Mouse (Mus musculus): Measurements from ENCODE around the gene Gnb1.

Gnb1 gene

GRCm38 (mm10) chr4:155481381-155482124, 9.6 kb upstream of the Gnb1 start:
- peaks cover 39% of the 10 kb centered on the region for H3K4me1 ChIP-seq (replicated peaks; ENCODE audit: low read depth, low read length)
- no peak for TF ChIP-seq NANOG (IDR thresholded peaks at IDR 0.05; ENCODE audit: borderline replicate concordance, low read length)
- TF ChIP-seq CTCF (conservative IDR thresholded peaks at IDR 0.05; ENCODE audit: low read length), result peak; percentile 93
- TF ChIP-seq POU5F1 (IDR thresholded peaks at IDR 0.05; ENCODE audit: borderline replicate concordance, low read length), result no peak

GRCm38 (mm10) chr4:155482125-155482480, 9.1 kb upstream of the Gnb1 start:
- TF ChIP-seq POU5F1 (IDR thresholded peaks at IDR 0.05; ENCODE audit: borderline replicate concordance, low read length), result no peak
- TF ChIP-seq NANOG (IDR thresholded peaks at IDR 0.05; ENCODE audit: borderline replicate concordance, low read length), result no peak
- TF ChIP-seq CTCF (conservative IDR thresholded peaks at IDR 0.05; ENCODE audit: low read length), result no peak
- H3K4me3 ChIP-seq (replicated peaks; ENCODE audit: low read length), result peak overlapping the region; percentile 63
- H3K36me3 ChIP-seq (ENCODE audit: insufficient read depth, low read length), result no peaks in the 10 kb centered on the region
- peaks cover 39% of the 10 kb centered on the region for H3K4me1 ChIP-seq (replicated peaks; ENCODE audit: low read depth, low read length)
- peaks cover 10% of the 10 kb centered on the region for H3K27me3 ChIP-seq (ENCODE audit: insufficient read depth, low read length)
- no peaks in the 10 kb centered on the region for H3K9me3 ChIP-seq (ENCODE audit: low read length)

More at GRCm38 (mm10) chr4:155481381-155482124, 9.6 kb upstream of the Gnb1 start:
- Histone ChIP-seq H3K9me3 (ENCODE audit: low read length) (no peaks in the 10 kb centered on the region), H3K27me3 (ENCODE audit: insufficient read depth, low read length) (peaks cover 10% of the 10 kb centered on the region), H3K4me3 (replicated peaks; ENCODE audit: low read length) (peak overlapping the region; percentile 63), H3K36me3 (ENCODE audit: insufficient read depth, low read length) (no peaks in the 10 kb centered on the region)

DNA sequence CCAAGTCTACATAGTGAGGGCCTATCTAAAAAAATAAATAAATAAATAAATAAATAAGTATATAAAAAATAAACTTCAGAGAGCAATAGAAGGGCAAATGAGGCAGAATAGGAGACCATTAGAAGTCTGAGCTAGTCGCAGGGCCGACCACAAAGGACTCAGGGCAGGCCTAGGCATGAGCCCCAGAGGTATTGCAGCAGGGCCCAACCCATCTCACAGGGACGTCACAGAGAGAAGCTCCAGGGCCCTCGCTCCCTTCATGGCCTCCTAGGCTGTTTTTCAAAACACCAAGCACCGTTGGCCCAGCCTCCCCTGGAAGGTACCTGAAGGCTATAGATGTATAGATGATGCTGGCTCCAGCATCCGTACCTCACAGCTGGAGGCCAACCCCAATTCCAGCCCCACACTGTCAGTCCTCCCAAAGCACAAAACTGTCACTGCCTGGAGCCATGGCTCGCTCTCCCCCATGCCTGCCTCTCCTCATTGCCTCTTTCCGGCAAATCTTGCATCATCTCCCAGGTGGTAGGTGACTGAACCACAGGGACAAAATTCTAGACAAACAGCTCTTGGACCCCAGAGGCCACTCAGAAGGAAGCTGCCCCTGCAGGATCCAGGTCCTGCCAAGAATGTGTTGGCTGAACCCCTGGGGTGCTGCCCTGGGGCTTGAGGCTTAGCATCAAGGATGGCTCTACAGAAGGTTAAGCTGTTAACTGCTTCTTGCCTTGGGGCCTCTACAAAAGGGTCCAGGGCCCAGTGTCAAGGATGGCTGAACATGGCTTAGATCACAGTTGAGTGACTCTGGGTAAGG, 8.2 kb upstream of the Gnb1 start:
- no peak for TF ChIP-seq POU5F1 (IDR thresholded peaks at IDR 0.05; ENCODE audit: borderline replicate concordance, low read length)
- no peak overlapping the region; the same call in 1 of the 2 replicates for H3K4me3 ChIP-seq (replicated peaks; ENCODE audit: low read length)
- peaks cover 41% of the 10 kb centered on the region for H3K4me1 ChIP-seq (replicated peaks; ENCODE audit: low read depth, low read length)
- no peaks in the 10 kb centered on the region for H3K36me3 ChIP-seq (ENCODE audit: insufficient read depth, low read length)
- H3K27me3 ChIP-seq (ENCODE audit: insufficient read depth, low read length), result peaks cover 2% of the 10 kb centered on the region; the same call in 1 of the 2 replicates
- no peaks in the 10 kb centered on the region for H3K9me3 ChIP-seq (ENCODE audit: low read length)

DNA sequence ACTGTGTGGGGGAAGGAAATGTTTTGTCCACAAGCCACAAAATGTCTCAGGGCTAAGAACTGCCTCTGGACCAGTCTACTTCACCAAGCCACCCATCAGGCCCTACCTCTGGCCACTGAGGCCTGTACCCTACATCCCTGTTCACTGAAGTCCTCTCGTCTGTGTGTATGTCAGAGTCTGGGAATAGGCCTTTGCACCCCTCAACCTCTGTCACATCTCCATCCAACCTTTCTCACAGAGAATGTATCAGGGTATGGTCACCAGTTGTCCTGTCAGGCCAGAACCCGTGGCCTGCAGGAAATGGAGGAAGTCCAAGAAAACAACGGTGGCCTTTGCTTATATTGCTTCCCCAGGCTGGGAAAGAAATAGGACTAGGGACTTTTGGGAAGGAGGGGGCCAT, 5.6 kb upstream of the Gnb1 start:
- Histone ChIP-seq H3K4me1 (replicated peaks; ENCODE audit: low read depth, low read length) (peaks cover 60% of the 10 kb centered on the region), H3K4me3 (replicated peaks; ENCODE audit: low read length) (no peak overlapping the region), H3K9me3 (ENCODE audit: low read length) (no peaks in the 10 kb centered on the region), H3K36me3 (ENCODE audit: insufficient read depth, low read length) (no peaks in the 10 kb centered on the region), H3K27me3 (ENCODE audit: insufficient read depth, low read length) (no peaks in the 10 kb centered on the region)
- TF ChIP-seq CTCF (conservative IDR thresholded peaks at IDR 0.05; ENCODE audit: low read length), result no peak

GRCm38 (mm10) chr4:155487746-155488145, 3.4 kb upstream of the Gnb1 start:
- Histone ChIP-seq H3K9me3 (ENCODE audit: low read length) (no peaks in the 10 kb centered on the region), H3K27me3 (ENCODE audit: insufficient read depth, low read length) (no peaks in the 10 kb centered on the region), H3K36me3 (ENCODE audit: insufficient read depth, low read length) (no peaks in the 10 kb centered on the region), H3K4me1 (replicated peaks; ENCODE audit: low read depth, low read length) (peaks cover 48% of the 10 kb centered on the region), H3K4me3 (replicated peaks; ENCODE audit: low read length) (no peak overlapping the region)
- TF ChIP-seq CTCF (conservative IDR thresholded peaks at IDR 0.05; ENCODE audit: low read length), result no peak
- TF ChIP-seq NANOG (IDR thresholded peaks at IDR 0.05; ENCODE audit: borderline replicate concordance, low read length), result no peak
- TF ChIP-seq POU5F1 (IDR thresholded peaks at IDR 0.05; ENCODE audit: borderline replicate concordance, low read length), result no peak

DNA sequence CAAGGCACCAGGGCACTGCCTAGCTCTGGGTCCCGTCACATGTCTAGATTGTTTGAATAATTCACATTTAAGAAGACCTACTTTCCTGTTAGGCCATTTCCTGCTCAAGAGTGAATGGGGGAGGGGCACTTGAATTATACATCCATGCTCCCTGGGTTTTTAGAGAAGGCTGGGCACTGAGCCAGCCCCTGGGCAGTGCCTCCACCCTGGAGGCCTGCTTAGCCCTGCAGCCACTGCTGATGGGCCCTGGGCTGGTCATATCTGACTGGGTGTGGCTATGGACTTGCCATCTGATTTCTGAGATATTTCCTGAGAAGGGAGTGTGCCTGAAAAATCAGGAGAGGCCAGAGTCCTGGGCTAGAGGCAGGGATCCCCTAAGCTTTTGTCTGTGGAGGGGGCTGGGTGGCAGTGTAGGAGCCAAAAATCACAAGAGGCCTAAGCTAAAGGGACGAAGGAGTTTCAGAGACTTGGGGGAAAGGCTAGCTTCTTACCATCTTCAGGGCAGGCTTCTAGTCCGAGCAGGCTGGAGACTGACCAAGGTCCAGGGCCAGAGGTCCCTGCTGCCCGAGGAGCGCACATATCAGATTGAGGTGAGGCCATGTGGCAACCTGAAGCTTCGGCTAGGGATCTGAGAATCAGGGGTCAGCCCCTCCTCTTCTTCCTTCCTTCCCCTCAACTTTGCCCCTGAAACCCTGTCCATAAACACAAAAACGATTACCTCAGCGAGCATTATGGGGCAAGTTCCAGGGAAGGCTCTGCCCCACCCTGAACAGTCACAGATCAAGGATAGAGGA, 2.7 kb upstream of the Gnb1 start:
- Histone ChIP-seq H3K36me3 (ENCODE audit: insufficient read depth, low read length) (no peaks in the 10 kb centered on the region), H3K4me1 (replicated peaks; ENCODE audit: low read depth, low read length) (peaks cover 48% of the 10 kb centered on the region), H3K4me3 (replicated peaks; ENCODE audit: low read length) (no peak overlapping the region), H3K27me3 (ENCODE audit: insufficient read depth, low read length) (no peaks in the 10 kb centered on the region), H3K9me3 (ENCODE audit: low read length) (no peaks in the 10 kb centered on the region)
- no peak for TF ChIP-seq NANOG (IDR thresholded peaks at IDR 0.05; ENCODE audit: borderline replicate concordance, low read length)
- TF ChIP-seq POU5F1 (IDR thresholded peaks at IDR 0.05; ENCODE audit: borderline replicate concordance, low read length), result no peak
- no peak for TF ChIP-seq CTCF (conservative IDR thresholded peaks at IDR 0.05; ENCODE audit: low read length)

GRCm38 (mm10) chr4:155489101-155489970, 1.8 kb upstream of the Gnb1 start:
- no peaks in the 10 kb centered on the region for H3K27me3 ChIP-seq (ENCODE audit: insufficient read depth, low read length)
- H3K9me3 ChIP-seq (ENCODE audit: low read length), result no peaks in the 10 kb centered on the region
- H3K4me1 ChIP-seq (replicated peaks; ENCODE audit: low read depth, low read length), result peaks cover 54% of the 10 kb centered on the region
- TF ChIP-seq CTCF (conservative IDR thresholded peaks at IDR 0.05; ENCODE audit: low read length), result no peak
- TF ChIP-seq NANOG (IDR thresholded peaks at IDR 0.05; ENCODE audit: borderline replicate concordance, low read length), result no peak
- TF ChIP-seq POU5F1 (IDR thresholded peaks at IDR 0.05; ENCODE audit: borderline replicate concordance, low read length), result no peak
- no peak overlapping the region for H3K4me3 ChIP-seq (replicated peaks; ENCODE audit: low read length)
- H3K36me3 ChIP-seq (ENCODE audit: insufficient read depth, low read length), result no peaks in the 10 kb centered on the region
